Mouse (Mus musculus): Measurements from ENCODE around the gene Serpinf1. TPM values are rescaled to one million over a fixed set of nuclear protein-coding genes. Genes with fewer than 3 reads are reported as not detected.

Gene Serpinf1
- polyA plus RNA-seq, 1 experiment from 2014 or later, result 69.1 TPM

- peak within 1 kb of the TSS; percentile 76 for H3K27ac ChIP-seq (replicated peaks)
- ATAC-seq (ENCODE audit: low FRiP score, low TSS enrichment) (peak; percentile 91), DNase-seq (ENCODE audit: low spot score) (peak; percentile 92)
- H3K4me3 ChIP-seq (ENCODE audit: low read depth, low read length), result peak within 1 kb of the TSS; percentile 53
- WGBS, result 2% methylated on average over 55 of the region's 56 CpGs
- H3K9me3 ChIP-seq (ENCODE audit: control insufficient read depth, low read length), result no peaks in the 10 kb centered on the region
- TF ChIP-seq CTCF (IDR thresholded peaks at IDR 0.05; ENCODE audit: low read depth) (peak; percentile 74), EP300 (optimal IDR thresholded peaks at IDR 0.05) (no peak)
- peaks cover 9% of the 10 kb centered on the region; the same call in 1 of the 2 replicates for H3K4me1 ChIP-seq (replicated peaks; ENCODE audit: control insufficient read depth, insufficient read depth)
- H3K36me3 ChIP-seq (ENCODE audit: control insufficient read depth, insufficient read depth, low read length), result peaks cover 4% of the 10 kb centered on the region; the same call in 1 of the 2 replicates
- no peaks in the 10 kb centered on the region for H3K27me3 ChIP-seq (ENCODE audit: control insufficient read depth, insufficient read depth, low read length)
- H3K4me2 ChIP-seq (replicated peaks; ENCODE audit: low read depth), result peak within 1 kb of the TSS; percentile 100
- H3K9ac ChIP-seq (ENCODE audit: low read length), result peak within 1 kb of the TSS; percentile 71
Observed at GRCm38 (mm10) chr11:75453991-75454930, 31.8 kb upstream of the Serpinf1 start, which contains the start of gene Wdr81. Wdr81 (minus strand) TSS chr11:75454717.

GRCm38 (mm10) chr11:75452812-75453557 lies 30.5 kb upstream of the Serpinf1 start:
- H3K4me2 ChIP-seq (replicated peaks; ENCODE audit: low read depth), result no peak overlapping the region
- no peak for ATAC-seq (ENCODE audit: low FRiP score, low TSS enrichment)
- H3K4me3 ChIP-seq (ENCODE audit: low read depth, low read length), result no peak overlapping the region

GRCm38 (mm10) chr11:75452081-75452480 lies 29.6 kb upstream of the Serpinf1 start:
- TF ChIP-seq EP300 (optimal IDR thresholded peaks at IDR 0.05), result no peak
- DNase-seq (ENCODE audit: low spot score) (no peak), ATAC-seq (ENCODE audit: low FRiP score, low TSS enrichment) (no peak)
- no peak overlapping the region for H3K9ac ChIP-seq (ENCODE audit: low read length)
- peaks cover 9% of the 10 kb centered on the region; the same call in 1 of the 2 replicates for H3K4me1 ChIP-seq (replicated peaks; ENCODE audit: control insufficient read depth, insufficient read depth)
- WGBS, result 91% methylated on average over 8 of the region's 8 CpGs
- no peak overlapping the region for H3K4me2 ChIP-seq (replicated peaks; ENCODE audit: low read depth)
- H3K36me3 ChIP-seq (ENCODE audit: control insufficient read depth, insufficient read depth, low read length), result peaks cover 21% of the 10 kb centered on the region
- H3K27me3 ChIP-seq (ENCODE audit: control insufficient read depth, insufficient read depth, low read length), result no peaks in the 10 kb centered on the region
- H3K4me3 ChIP-seq (ENCODE audit: low read depth, low read length), result no peak overlapping the region
- H3K9me3 ChIP-seq (ENCODE audit: control insufficient read depth, low read length), result no peaks in the 10 kb centered on the region
- H3K27ac ChIP-seq (replicated peaks), result no peak overlapping the region

More at GRCm38 (mm10) chr11:75452812-75453557, 30.5 kb upstream of the Serpinf1 start:
- Histone ChIP-seq H3K4me1 (replicated peaks; ENCODE audit: control insufficient read depth, insufficient read depth) (peaks cover 9% of the 10 kb centered on the region; the same call in 1 of the 2 replicates), H3K36me3 (ENCODE audit: control insufficient read depth, insufficient read depth, low read length) (peaks cover 17% of the 10 kb centered on the region), H3K9ac (ENCODE audit: low read length) (no peak overlapping the region), H3K9me3 (ENCODE audit: control insufficient read depth, low read length) (no peaks in the 10 kb centered on the region), H3K27me3 (ENCODE audit: control insufficient read depth, insufficient read depth, low read length) (no peaks in the 10 kb centered on the region), H3K27ac (replicated peaks) (no peak overlapping the region)
- DNase-seq (ENCODE audit: low spot score), result no peak
- 93% methylated on average over 31 of the region's 31 CpGs for WGBS
- no peak for TF ChIP-seq CTCF (IDR thresholded peaks at IDR 0.05; ENCODE audit: low read depth)
- no peak for TF ChIP-seq EP300 (optimal IDR thresholded peaks at IDR 0.05)

GRCm38 (mm10) chr11:75450936-75451335 lies 28.4 kb upstream of the Serpinf1 start:
- WGBS, result 85% methylated on average over 15 of the region's 15 CpGs
- no peak for DNase-seq (ENCODE audit: low spot score)

GRCm38 (mm10) chr11:75450304-75450908 lies 27.9 kb upstream of the Serpinf1 start:
- DNase-seq (ENCODE audit: low spot score) (no peak), ATAC-seq (ENCODE audit: low FRiP score, low TSS enrichment) (no peak)
- no peak for TF ChIP-seq CTCF (IDR thresholded peaks at IDR 0.05; ENCODE audit: low read depth)
- no peak for TF ChIP-seq EP300 (optimal IDR thresholded peaks at IDR 0.05)
- Histone ChIP-seq H3K4me3 (ENCODE audit: low read depth, low read length) (no peak overlapping the region), H3K36me3 (ENCODE audit: control insufficient read depth, insufficient read depth, low read length) (peaks cover 23% of the 10 kb centered on the region), H3K9ac (ENCODE audit: low read length) (no peak overlapping the region), H3K4me1 (replicated peaks; ENCODE audit: control insufficient read depth, insufficient read depth) (peaks cover 9% of the 10 kb centered on the region; the same call in 1 of the 2 replicates), H3K27me3 (ENCODE audit: control insufficient read depth, insufficient read depth, low read length) (no peaks in the 10 kb centered on the region), H3K27ac (replicated peaks) (no peak overlapping the region), H3K9me3 (ENCODE audit: control insufficient read depth, low read length) (no peaks in the 10 kb centered on the region), H3K4me2 (replicated peaks; ENCODE audit: low read depth) (no peak overlapping the region)
- WGBS, result 79% methylated on average over 8 of the region's 8 CpGs

More at GRCm38 (mm10) chr11:75450936-75451335, 28.4 kb upstream of the Serpinf1 start:
- Histone ChIP-seq H3K4me1 (replicated peaks; ENCODE audit: control insufficient read depth, insufficient read depth) (peaks cover 9% of the 10 kb centered on the region; the same call in 1 of the 2 replicates), H3K9me3 (ENCODE audit: control insufficient read depth, low read length) (no peaks in the 10 kb centered on the region), H3K27ac (replicated peaks) (no peak overlapping the region), H3K9ac (ENCODE audit: low read length) (no peak overlapping the region), H3K36me3 (ENCODE audit: control insufficient read depth, insufficient read depth, low read length) (peaks cover 21% of the 10 kb centered on the region), H3K27me3 (ENCODE audit: control insufficient read depth, insufficient read depth, low read length) (no peaks in the 10 kb centered on the region), H3K4me3 (ENCODE audit: low read depth, low read length) (no peak overlapping the region), H3K4me2 (replicated peaks; ENCODE audit: low read depth) (no peak overlapping the region)
- no peak for ATAC-seq (ENCODE audit: low FRiP score, low TSS enrichment)
- TF ChIP-seq CTCF (IDR thresholded peaks at IDR 0.05; ENCODE audit: low read depth), result no peak
- TF ChIP-seq EP300 (optimal IDR thresholded peaks at IDR 0.05), result no peak
